Mouse (Mus musculus) forebrain, embryonic 16.5 days (tissue): Measurements from ENCODE around the gene Dchs2. TPM values are rescaled to one million over a fixed set of nuclear protein-coding genes. Genes with fewer than 3 reads are reported as not detected.
A peak's percentile ranks its signal among the peaks of the same experiment; 100 is the strongest.

ENCODE experiments used
- ATAC-seq: fragments of 200-750 bp; cut with Nextera tagmentation; 2 replicates; pipeline ENCODE4 v1.8.0; 2017; ENCODE audit warnings: mild to moderate bottlenecking, moderate library complexity
- H3K27ac ChIP-seq: fragments of 300-500 bp; sonication (generic); 2 replicates; pipeline ENCODE4 v1.5.1; 2014; ENCODE audit warnings: low read length, control low read depth
- H3K27me3 ChIP-seq: fragments of 300-500 bp; sonication (generic); replicated peaks from 2 replicates; pipeline ENCODE4 v1.6.1; 2014; ENCODE audit warnings: low read length; ENCODE audit not compliant: control insufficient read depth, insufficient read depth
- H3K36me3 ChIP-seq: fragments of 300-500 bp; sonication (generic); 2 replicates; pipeline ENCODE4 v1.6.1; 2014; ENCODE audit not compliant: control insufficient read depth, insufficient read depth
- H3K4me1 ChIP-seq: fragments of 300-500 bp; sonication (generic); replicated peaks from 2 replicates; pipeline ENCODE4 v1.6.1; 2014; ENCODE audit warnings: low read length; ENCODE audit not compliant: control insufficient read depth, insufficient read depth
- H3K4me2 ChIP-seq: fragments of 300-500 bp; sonication (generic); 2 replicates; pipeline ENCODE4 v1.6.1; 2014; ENCODE audit warnings: mild to moderate bottlenecking, low read length, control low read depth
- H3K4me3 ChIP-seq: fragments of 300-500 bp; sonication (generic); replicated peaks from 2 replicates; pipeline ENCODE4 v1.5.1; 2014; ENCODE audit warnings: mild to moderate bottlenecking, low read length, control low read depth
- H3K9ac ChIP-seq: fragments of 300-500 bp; sonication (generic); replicated peaks from 2 replicates; pipeline ENCODE4 v1.6.1; 2014; ENCODE audit warnings: low read depth, low read length, control low read depth
- H3K9me3 ChIP-seq: fragments of 300-500 bp; sonication (generic); 2 replicates; pipeline ENCODE4 v1.6.1; 2016; ENCODE audit warnings: low read length; ENCODE audit not compliant: control insufficient read depth
- WGBS: fragments of 180-500 bp; shearing (Covaris S2); extraction: QIAGEN DNeasy Blood & Tissue Kit; methylation state at CpG from one replicate; pipeline ENCODE4 v1.1.7; 2014; 5-methylcytosine and 5-hydroxymethylcytosine counted together
- polyA plus RNA-seq: library from polyadenylated mRNA; unstranded; fragments of >200 nt; fragmentation: Nextera tagmentation; extraction: Ambion mirVana; gene quantifications from 2 replicates; pipeline ENCODE4 v1.2.1, GENCODE M21; 2015

Dchs2 gene
- polyA plus RNA-seq, 1 experiment from 2014 or later = 0.68 TPM

DNA sequence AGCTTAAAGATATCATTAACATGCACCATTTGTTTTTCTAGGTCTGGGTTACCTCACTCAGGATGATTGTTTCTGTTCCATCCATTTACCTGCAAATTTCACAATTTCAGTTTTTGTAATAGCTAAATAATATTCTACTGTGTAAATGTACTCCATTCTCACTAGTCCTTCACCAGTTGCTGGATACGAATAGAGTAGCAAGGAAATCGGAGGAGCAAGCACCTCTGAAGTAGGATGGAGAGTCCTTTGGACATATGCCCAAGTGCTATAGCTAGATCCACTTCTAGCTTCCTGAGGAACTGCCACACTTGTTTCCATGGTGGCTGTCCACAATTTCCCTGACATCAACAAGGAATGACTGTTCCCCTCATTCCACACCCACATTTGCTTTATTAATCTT, 63.5 kb downstream of the Dchs2 start:
- no peaks in the 10 kb centered on the region for H3K27me3 ChIP-seq
- no peak overlapping the region for H3K4me3 ChIP-seq
- no peak overlapping the region for H3K9ac ChIP-seq
- H3K36me3 ChIP-seq = no peaks in the 10 kb centered on the region
- WGBS = 92% methylated on average over 2 of the region's 2 CpGs
- no peak overlapping the region for H3K4me2 ChIP-seq
- H3K27ac ChIP-seq = no peak overlapping the region
- ATAC-seq = no peak
- H3K9me3 ChIP-seq = no peaks in the 10 kb centered on the region
- H3K4me1 ChIP-seq = 0 out of 2 replicates have a peak, but pooled peaks cover 2% of the 10 kb centered on the region

DNA sequence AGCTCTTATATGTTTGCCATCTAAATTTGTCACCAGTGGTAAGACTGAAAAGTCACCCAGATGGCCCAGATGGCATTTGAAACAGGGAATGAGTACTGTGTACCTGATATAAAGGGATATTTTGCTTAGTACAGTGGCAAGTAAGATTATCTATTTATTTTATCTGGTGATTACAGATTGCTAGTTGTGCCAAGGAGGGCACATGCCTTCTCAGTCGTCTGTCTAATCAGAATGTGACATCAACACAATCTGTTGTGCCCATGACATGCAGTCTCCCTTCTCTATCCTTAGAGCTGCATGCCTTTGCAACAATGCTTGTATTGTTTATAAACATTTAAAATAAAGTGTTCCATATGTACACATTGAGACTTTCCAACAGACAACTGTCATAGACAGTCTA, 64.7 kb downstream of the Dchs2 start:
- no peak overlapping the region for H3K27ac ChIP-seq
- no peak overlapping the region for H3K9ac ChIP-seq
- no peak overlapping the region for H3K4me3 ChIP-seq
- no peaks in the 10 kb centered on the region for H3K9me3 ChIP-seq
- H3K4me2 ChIP-seq = no peak overlapping the region
- peak; percentile 57; the same call in 1 of the 2 replicates for ATAC-seq
- 34% methylated on average over 1 of the region's 1 CpGs for WGBS
- H3K36me3 ChIP-seq = no peaks in the 10 kb centered on the region
- no peaks in the 10 kb centered on the region for H3K27me3 ChIP-seq
- H3K4me1 ChIP-seq = 0 out of 2 replicates have a peak, but pooled peaks cover 2% of the 10 kb centered on the region

DNA sequence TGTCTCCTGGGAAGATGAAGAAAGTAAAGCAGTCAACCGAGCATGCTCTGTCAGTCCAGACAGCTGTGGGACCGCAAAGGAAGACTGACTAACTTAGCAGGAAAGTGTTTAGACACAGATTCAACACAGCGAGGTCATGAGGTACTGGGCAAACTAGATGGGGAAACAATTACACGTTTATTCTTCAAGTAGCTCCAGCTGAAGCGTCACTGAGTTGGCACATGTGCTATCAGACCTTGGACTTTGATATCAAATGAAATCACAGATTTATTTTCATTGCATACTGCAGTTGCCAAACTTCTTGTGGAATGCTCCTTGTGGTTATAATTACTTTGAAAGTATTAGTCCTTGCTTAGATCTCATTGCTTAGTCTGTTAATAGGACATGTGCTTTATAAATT, 67.2 kb downstream of the Dchs2 start:
- Histone ChIP-seq H3K36me3 (no peaks in the 10 kb centered on the region), H3K4me2 (no peak overlapping the region), H3K27ac (no peak overlapping the region), H3K4me1 (0 out of 2 replicates have a peak, but pooled peaks cover 2% of the 10 kb centered on the region), H3K9me3 (no peaks in the 10 kb centered on the region), H3K27me3 (no peaks in the 10 kb centered on the region), H3K9ac (no peak overlapping the region), H3K4me3 (no peak overlapping the region)
- WGBS = 77% methylated on average over 5 of the region's 5 CpGs
- ATAC-seq = no peak

DNA sequence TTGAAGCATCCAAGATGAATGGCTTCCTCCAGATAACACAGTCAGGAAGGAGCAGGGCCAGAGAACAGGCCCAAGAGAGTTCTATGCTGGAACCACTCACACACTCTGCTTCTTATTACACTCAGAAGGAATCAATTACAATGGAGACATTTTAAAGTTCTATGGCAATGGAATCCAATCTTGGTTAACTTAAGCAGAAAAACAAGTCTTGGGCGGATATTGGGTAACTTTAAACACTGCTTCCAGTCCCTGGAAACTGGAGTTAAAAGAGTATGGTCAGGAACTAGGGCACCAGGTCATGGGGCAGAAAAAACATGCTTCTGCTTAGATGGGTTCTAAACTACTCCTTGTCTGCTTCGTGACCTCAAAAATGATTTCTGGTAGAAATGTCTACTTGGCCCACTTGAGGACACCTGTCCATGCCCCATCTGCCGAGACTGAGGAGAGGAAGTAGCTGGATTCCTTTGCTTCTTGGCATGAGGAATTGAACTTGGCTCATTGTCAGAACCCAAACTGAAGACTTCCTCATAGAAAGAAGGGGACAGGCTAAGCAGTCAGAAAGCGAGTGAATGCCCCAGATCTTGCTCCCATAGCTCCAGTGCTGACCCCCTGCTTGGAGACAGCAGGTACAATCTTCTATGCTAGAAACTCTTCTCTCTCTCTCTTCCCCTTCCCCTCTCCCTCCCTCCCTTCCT, 73.7 kb downstream of the Dchs2 start:
- no peak for ATAC-seq
- no peak overlapping the region for H3K4me2 ChIP-seq
- no peaks in the 10 kb centered on the region for H3K4me1 ChIP-seq
- no peaks in the 10 kb centered on the region for H3K36me3 ChIP-seq
- peaks cover 8% of the 10 kb centered on the region; the same call in 1 of the 2 replicates for H3K9me3 ChIP-seq
- WGBS = 75% methylated on average over 4 of the region's 4 CpGs
- no peak overlapping the region for H3K4me3 ChIP-seq
- H3K9ac ChIP-seq = no peak overlapping the region
- no peaks in the 10 kb centered on the region for H3K27me3 ChIP-seq
- no peak overlapping the region for H3K27ac ChIP-seq

DNA sequence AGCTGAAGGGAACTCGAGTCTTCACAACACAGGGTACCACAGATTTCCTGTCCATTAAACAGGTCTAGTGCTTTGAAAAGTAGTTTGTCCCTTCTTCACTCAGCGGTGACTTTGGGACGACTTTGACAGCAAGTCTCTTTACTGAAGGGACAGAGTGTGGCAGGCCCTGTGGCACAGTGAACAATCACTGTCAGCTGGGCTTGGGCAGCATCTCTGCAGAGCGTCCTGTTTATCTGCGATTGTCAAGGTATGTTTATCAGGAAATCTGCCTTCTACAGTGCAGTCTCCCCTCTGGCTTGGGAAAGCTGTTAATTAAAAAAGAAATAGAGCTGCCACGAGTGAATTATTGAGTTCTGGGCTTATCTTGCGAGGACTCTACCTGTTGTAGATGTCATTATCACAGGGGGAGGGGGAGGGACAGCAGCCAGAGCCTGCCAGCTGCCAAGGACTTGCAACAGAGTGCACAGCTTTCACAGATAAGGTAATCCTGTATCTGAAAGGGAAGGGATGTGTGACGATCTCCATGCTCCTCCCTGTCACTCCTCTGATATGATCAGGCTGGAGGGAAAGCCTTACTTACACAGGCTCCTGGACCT, 77.4 kb downstream of the Dchs2 start:
- no peak overlapping the region for H3K4me2 ChIP-seq
- H3K36me3 ChIP-seq = no peaks in the 10 kb centered on the region
- H3K4me1 ChIP-seq = no peaks in the 10 kb centered on the region
- no peaks in the 10 kb centered on the region for H3K27me3 ChIP-seq
- H3K27ac ChIP-seq = no peak overlapping the region
- peaks cover 8% of the 10 kb centered on the region; the same call in 1 of the 2 replicates for H3K9me3 ChIP-seq
- H3K9ac ChIP-seq = no peak overlapping the region
- 61% methylated on average over 8 of the region's 8 CpGs for WGBS
- H3K4me3 ChIP-seq = no peak overlapping the region
- ATAC-seq = no peak

DNA sequence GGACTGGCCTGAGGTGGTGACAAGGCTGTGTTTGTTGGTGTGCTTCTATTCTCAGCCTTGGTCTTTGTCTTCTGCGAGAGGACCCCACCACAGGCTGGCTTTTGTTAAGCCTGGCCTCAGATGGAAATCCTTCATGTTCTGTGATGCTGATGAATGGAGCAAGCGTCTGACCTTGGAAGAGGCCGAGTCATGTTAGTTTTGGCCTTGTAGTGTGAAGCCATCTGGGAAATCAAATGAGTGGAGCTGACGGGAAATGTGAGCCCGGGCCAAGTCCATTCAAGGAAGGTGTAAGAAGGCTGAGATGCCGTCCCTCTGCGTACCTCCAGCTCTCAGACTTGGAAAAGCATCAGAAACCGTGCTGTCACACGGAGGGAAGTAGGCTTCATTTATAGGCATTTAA, 81.9 kb downstream of the Dchs2 start:
- Histone ChIP-seq H3K9me3 (no peaks in the 10 kb centered on the region), H3K27me3 (no peaks in the 10 kb centered on the region), H3K27ac (no peak overlapping the region), H3K4me2 (no peak overlapping the region), H3K36me3 (no peaks in the 10 kb centered on the region), H3K4me1 (peaks cover 8% of the 10 kb centered on the region), H3K4me3 (no peak overlapping the region), H3K9ac (no peak overlapping the region)
- ATAC-seq = no peak
- WGBS = 65% methylated on average over 9 of the region's 9 CpGs

- 78% methylated on average over 4 of the region's 4 CpGs for WGBS
- H3K4me3 ChIP-seq = no peak overlapping the region
Observed at GRCm38 (mm10) chr3:83210210-83210609, 82.5 kb downstream of the Dchs2 start.

DNA sequence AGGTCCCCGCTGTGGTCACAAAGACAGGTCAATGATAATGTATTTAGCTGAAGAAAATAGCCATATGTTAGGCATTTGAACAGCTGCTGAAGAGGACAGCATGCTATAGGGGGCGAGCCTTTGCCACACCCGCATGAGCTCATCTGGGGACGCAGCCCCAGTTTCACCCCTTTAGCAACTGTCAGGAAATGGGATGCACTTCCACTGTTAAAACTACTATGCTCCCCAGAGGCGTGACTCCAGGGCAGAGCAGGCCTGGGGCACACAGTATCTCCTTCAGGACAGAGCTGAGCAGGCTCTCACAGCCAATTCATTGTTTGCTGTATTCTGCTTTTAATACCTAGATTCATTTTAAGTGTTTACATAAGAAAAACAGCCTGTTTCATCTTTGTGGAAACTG, 84.2 kb downstream of the Dchs2 start:
- no peak overlapping the region for H3K4me2 ChIP-seq
- no peaks in the 10 kb centered on the region for H3K27me3 ChIP-seq
- WGBS = 76% methylated on average over 5 of the region's 5 CpGs
- H3K9me3 ChIP-seq = no peaks in the 10 kb centered on the region
- peak; percentile 19; the same call in 1 of the 2 replicates for ATAC-seq
- H3K9ac ChIP-seq = no peak overlapping the region
- H3K36me3 ChIP-seq = no peaks in the 10 kb centered on the region
- H3K4me3 ChIP-seq = no peak overlapping the region
- H3K4me1 ChIP-seq = peaks cover 11% of the 10 kb centered on the region
- H3K27ac ChIP-seq = 0 out of 2 replicates have a peak overlapping the region, but pooled peaks have one; percentile 0

More at GRCm38 (mm10) chr3:83210210-83210609, 82.5 kb downstream of the Dchs2 start:
- Histone ChIP-seq H3K27ac (no peak overlapping the region), H3K36me3 (no peaks in the 10 kb centered on the region), H3K9me3 (no peaks in the 10 kb centered on the region), H3K4me2 (no peak overlapping the region), H3K27me3 (no peaks in the 10 kb centered on the region), H3K4me1 (peaks cover 10% of the 10 kb centered on the region), H3K9ac (no peak overlapping the region)
- no peak for ATAC-seq

- H3K4me2 ChIP-seq = no peak overlapping the region
- no peak overlapping the region for H3K27ac ChIP-seq
- no peak overlapping the region for H3K9ac ChIP-seq
- no peaks in the 10 kb centered on the region for H3K36me3 ChIP-seq
- no peaks in the 10 kb centered on the region for H3K27me3 ChIP-seq
- H3K4me3 ChIP-seq = no peak overlapping the region
- H3K9me3 ChIP-seq = no peaks in the 10 kb centered on the region
- H3K4me1 ChIP-seq = peaks cover 11% of the 10 kb centered on the region
- ATAC-seq = peak; percentile 82
- 38% methylated on average over 7 of the region's 7 CpGs for WGBS
Observed at GRCm38 (mm10) chr3:83212578-83212977, 84.8 kb downstream of the Dchs2 start.
